In the genomic region with DNA sequence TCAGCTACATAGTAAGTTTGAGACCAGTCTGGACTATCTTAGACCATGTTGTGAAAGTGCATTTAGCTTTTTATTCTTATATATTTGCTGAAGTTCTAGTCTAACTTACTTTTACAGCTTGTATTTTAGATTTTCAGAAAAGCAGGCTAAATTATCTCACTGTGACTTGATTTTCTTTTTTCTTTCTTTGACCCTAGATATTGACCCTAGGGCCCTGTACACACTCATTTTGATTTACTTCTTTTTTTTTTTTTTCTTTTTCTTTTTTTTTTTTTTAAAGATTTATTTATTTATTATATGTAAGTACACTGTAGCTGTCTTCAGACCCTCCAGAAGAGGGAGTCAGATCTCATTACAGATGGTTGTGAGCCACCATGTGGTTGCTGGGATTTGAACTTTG, we compare ENCODE assay signal across 1 mouse cellular context.
TF ChIP-seq lines count a peak whose summit lies in the region.

No protein-coding gene starts in this region.

TF ChIP-seq in CH12.LX, 34 proteins besides CTCF, POLR2A, EP300 and RAD21:
- TF ChIP-seq ZNF384 (IDR thresholded peaks at IDR 0.05; ENCODE audit: low read depth, low read length) = peak; percentile 61
